Comparison of ENCODE assay signal across 17 mouse cellular contexts in genomic region chr3:63516279-63516678, GRCm38 (mm10). TPM values are rescaled to one million over a fixed set of nuclear protein-coding genes. Genes with fewer than 3 reads are reported as not detected.
DNase-seq lines count a peak whose midpoint lies in the region; ATAC-seq and TF ChIP-seq lines count a peak whose summit lies in the region.
"Not testable (repeated sequence)": the region's sequence is repeated elsewhere in the genome, so short reads cannot be mapped to it uniquely, and the experiment has no call there.
"Had no signal": no experiment of that assay in that cellular context is flagged by ENCODE, and none has a peak within 500 bp of the region (broad histone marks: within the 10 kb centered on the region; RNA-seq: fewer than 3 reads in every experiment).

No protein-coding gene starts in this region.

- H3K4me2 ChIP-seq in embryonic facial prominence, embryonic 15.5 days (replicated peaks); intestine, embryonic 14.5 days (ENCODE audit: low read length); midbrain, embryonic 11.5 days; stomach, postnatal 0 days (replicated peaks; ENCODE audit: low read depth): not testable (repeated sequence)

- not testable (repeated sequence) for H3K27ac ChIP-seq in embryonic facial prominence, embryonic 15.5 days (replicated peaks); intestine, embryonic 14.5 days (ENCODE audit: low read depth); midbrain, embryonic 11.5 days (ENCODE audit: low read depth, low read length); stomach, postnatal 0 days (replicated peaks)

- H3K4me3 ChIP-seq in embryonic facial prominence, embryonic 15.5 days (replicated peaks); intestine, embryonic 14.5 days (ENCODE audit: low read depth, low read length); midbrain, embryonic 11.5 days (ENCODE audit: low read depth, low read length); stomach, postnatal 0 days (ENCODE audit: low read depth, low read length): not testable (repeated sequence)

- H3K9me3 ChIP-seq in embryonic facial prominence, embryonic 15.5 days (replicated peaks); intestine, embryonic 14.5 days (ENCODE audit: control insufficient read depth, low read length); midbrain, embryonic 11.5 days (ENCODE audit: control insufficient read depth, low read length); stomach, postnatal 0 days (ENCODE audit: control insufficient read depth, low read length): not testable (repeated sequence)

- H3K9ac ChIP-seq in embryonic facial prominence, embryonic 15.5 days; intestine, embryonic 14.5 days (ENCODE audit: low read length); midbrain, embryonic 11.5 days (ENCODE audit: low read length); stomach, postnatal 0 days (ENCODE audit: low read length): not testable (repeated sequence)

- not testable (repeated sequence) for H3K27me3 ChIP-seq in embryonic facial prominence, embryonic 15.5 days; intestine, embryonic 14.5 days (replicated peaks; ENCODE audit: control insufficient read depth, insufficient read depth, low read length); midbrain, embryonic 11.5 days (ENCODE audit: control insufficient read depth, insufficient read depth, low read length); stomach, postnatal 0 days (ENCODE audit: control insufficient read depth, insufficient read depth, low read length)

- H3K4me1 ChIP-seq in embryonic facial prominence, embryonic 15.5 days; intestine, embryonic 14.5 days (replicated peaks; ENCODE audit: control insufficient read depth, insufficient read depth, low read length); midbrain, embryonic 11.5 days (ENCODE audit: control insufficient read depth, insufficient read depth, low read length); stomach, postnatal 0 days (replicated peaks; ENCODE audit: control insufficient read depth, insufficient read depth): not testable (repeated sequence)

- not testable (repeated sequence) for TF ChIP-seq EP300 in stomach, postnatal 0 days (optimal IDR thresholded peaks at IDR 0.05)

- peak; percentile 16 for DNase-seq in NIH3T3 (ENCODE audit: low read depth)
- peak; percentile 5 for DNase-seq in adrenal gland, postnatal 14 days
- not testable (repeated sequence) for DNase-seq in intestine, embryonic 14.5 days (ENCODE audit: low spot score); midbrain, embryonic 11.5 days (ENCODE audit: low spot score, missing footprints); stomach, postnatal 0 days (ENCODE audit: low spot score)
- peak; percentile 9 for DNase-seq in urinary bladder, postnatal 14 days (ENCODE audit: low spot score)

- WGBS in embryonic facial prominence, embryonic 15.5 days: 89% methylated on average over 3 of the region's 3 CpGs
- 86% methylated on average over 3 of the region's 3 CpGs for WGBS in intestine, embryonic 14.5 days
- WGBS in midbrain, embryonic 11.5 days: 95% methylated on average over 3 of the region's 3 CpGs
- 74% methylated on average over 3 of the region's 3 CpGs for WGBS in stomach, postnatal 0 days

- not testable (repeated sequence) for TF ChIP-seq CTCF in stomach, postnatal 0 days (IDR thresholded peaks at IDR 0.05; ENCODE audit: low read depth)

- ATAC-seq in embryonic facial prominence, embryonic 15.5 days (ENCODE audit: insufficient number of reproducible peaks, low FRiP score, low TSS enrichment, low read depth): peak; percentile 54; the same call in 1 of the 2 replicates
- peak; percentile 70; the same call in 1 of the 2 replicates for ATAC-seq in intestine, embryonic 14.5 days (replicated peaks; ENCODE audit: low FRiP score, low TSS enrichment, low read depth)
- ATAC-seq in midbrain, embryonic 11.5 days (ENCODE audit: low FRiP score): 0 out of 2 replicates have a peak, but pooled peaks have one; percentile 61
- ATAC-seq in stomach, postnatal 0 days (ENCODE audit: low FRiP score, low TSS enrichment): peak; percentile 73; the same call in 1 of the 2 replicates

- H3K36me3 ChIP-seq in embryonic facial prominence, embryonic 15.5 days; intestine, embryonic 14.5 days (ENCODE audit: control insufficient read depth, insufficient read depth, low read length); midbrain, embryonic 11.5 days (ENCODE audit: control insufficient read depth, insufficient read depth, low read length); stomach, postnatal 0 days (ENCODE audit: control insufficient read depth, insufficient read depth, low read length): not testable (repeated sequence)

RNA-seq across cellular contexts. Expression of gene Gm34302, which starts 32.6 kb away (rescaled TPM):
- total RNA-seq in adrenal gland, postnatal 14 days (2021): not detected in 2 replicates
- not detected in 2 replicates for polyA plus RNA-seq in embryonic facial prominence, embryonic 15.5 days (2015; fragmentation: Nextera tagmentation; extraction: Ambion mirVana)
- not detected in 2 replicates for polyA plus RNA-seq in intestine, embryonic 14.5 days (2014; fragmentation: Nextera tagmentation; extraction: Ambion mirVana)
- not detected in 2 replicates for polyA plus RNA-seq in midbrain, embryonic 11.5 days (2014; fragmentation: Nextera tagmentation; extraction: Ambion mirVana)
- polyA plus RNA-seq in stomach, postnatal 0 days (2015; fragmentation: Nextera tagmentation; extraction: Ambion mirVana): not detected in 2 replicates
- total RNA-seq: adrenal gland, postnatal 36 days; left cerebral cortex, adult 2 months had no signal
- polyA plus RNA-seq: forebrain, embryonic 13.5 days; gonadal fat pad, adult 2 months; hindbrain, embryonic 15.5 days; limb, embryonic 11.5 days; liver, embryonic 14.5 days; lung, embryonic 16.5 days; midbrain, embryonic 13.5 days; small intestine, adult 2 months had no signal
